Mouse (Mus musculus): ENCODE results near the gene Peak1.

- TF ChIP-seq POLR2A (IDR thresholded peaks at IDR 0.05; ENCODE audit: low read depth, low read length) (no peak), CTCF (IDR thresholded peaks at IDR 0.05; ENCODE audit: borderline replicate concordance, insufficient read depth, low read length) (no peak)
Measured at GRCm38 (mm10) chr9:56273576-56273975, 144.3 kb downstream of the Peak1 start.

Measured in embryonic fibroblast, embryonic 13.5 days (primary cell).